Mouse (Mus musculus) c-Kit-positive CD71-positive TER-119-negative erythroid progenitor cells, embryonic 14.5 days (primary cell): ENCODE data around the gene Hus1.

Experiments
- DNase-seq: peaks from one replicate; pipeline ENCODE4 v3.0.0-alpha.2; 2013; ENCODE audit warnings: low read depth

Hus1 gene

DNA sequence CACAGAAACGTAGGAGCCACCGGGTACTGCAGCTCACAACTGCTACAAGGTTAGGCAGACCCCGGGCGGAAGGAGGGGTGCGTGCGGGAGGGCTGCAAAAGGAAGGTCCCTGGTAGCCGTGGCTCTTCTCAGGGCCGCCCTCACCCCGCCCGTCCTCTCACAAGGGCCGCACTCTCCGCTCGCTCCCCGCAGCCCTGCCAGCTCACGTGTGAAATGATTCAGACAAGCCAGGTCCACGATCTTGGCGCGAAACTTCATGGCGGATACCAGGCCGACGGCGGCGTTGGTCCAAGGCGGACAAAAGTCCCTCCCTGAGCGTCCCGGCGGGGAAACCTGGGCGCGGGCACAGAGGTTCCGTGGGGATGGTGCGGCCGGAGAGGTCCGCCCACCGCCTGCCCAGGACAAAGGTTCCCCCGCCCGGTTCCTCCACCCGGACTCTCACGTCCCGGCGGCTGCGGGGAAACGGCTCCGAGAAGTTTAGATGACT lies at the start of gene Hus1:
Gene Hus1, minus strand, starts transcription at position 339 of the 487 bp plus-strand sequence.
- DNase-seq = peak; percentile 81

DNA sequence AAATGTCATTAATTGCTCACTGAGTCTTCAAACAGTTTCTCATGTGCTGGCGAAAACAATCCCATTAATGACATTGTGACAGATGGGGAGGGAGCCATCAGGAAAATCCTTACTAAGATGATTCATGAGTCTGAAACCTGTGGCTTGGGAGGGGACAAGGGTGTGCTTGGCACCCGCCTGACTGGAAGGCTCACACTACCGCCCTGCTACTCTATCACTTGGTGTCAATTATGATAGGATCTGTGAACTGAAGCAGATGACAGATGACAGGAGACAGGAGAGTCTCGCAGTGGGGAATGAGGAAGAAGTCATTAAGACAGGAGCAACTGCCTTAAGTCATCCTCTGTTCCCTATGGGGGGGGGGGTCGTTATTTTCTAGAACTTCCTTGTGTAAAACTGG lies 49.5 kb upstream of the Hus1 start:
- DNase-seq = no peak

DNA sequence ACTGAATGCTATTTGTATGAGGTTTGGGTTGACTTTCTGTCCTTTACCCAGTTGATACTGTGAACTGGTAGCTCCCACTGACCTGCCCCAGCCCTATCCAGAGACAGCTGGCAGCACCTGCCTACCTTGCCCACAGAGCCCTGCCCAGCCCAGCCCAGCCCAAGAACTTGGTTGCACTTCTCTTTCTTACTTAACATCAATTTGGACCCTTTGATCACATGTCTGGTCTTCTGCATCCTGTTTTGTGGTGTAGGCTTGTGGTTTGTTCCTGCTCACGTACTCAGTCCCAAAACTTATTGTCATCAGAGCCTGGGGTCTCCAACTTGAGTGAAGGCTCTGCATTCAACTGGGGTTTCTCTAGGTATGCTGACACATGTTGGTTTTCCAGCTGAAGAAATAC lies 49.0 kb upstream of the Hus1 start:
- DNase-seq = no peak

DNA sequence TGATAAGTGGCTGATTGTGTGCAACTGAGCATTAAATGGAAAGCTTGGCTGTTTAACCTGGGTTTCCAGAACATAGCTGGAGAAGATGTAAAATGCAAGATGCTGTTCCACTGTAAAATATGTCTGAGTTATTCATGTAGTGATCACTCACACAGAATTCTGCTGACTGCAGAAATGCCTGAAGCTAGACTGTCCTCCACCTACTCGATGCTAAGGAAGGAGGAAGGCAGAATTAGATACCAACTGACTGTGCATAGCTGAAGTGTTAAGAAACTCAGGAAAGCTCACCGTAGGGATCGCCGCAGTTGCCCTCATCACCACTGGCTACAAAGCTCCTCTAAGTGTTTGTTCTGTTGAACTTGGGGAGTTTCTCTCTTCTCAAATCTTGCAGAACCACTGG lies 46.7 kb upstream of the Hus1 start:
- DNase-seq = no peak

DNA sequence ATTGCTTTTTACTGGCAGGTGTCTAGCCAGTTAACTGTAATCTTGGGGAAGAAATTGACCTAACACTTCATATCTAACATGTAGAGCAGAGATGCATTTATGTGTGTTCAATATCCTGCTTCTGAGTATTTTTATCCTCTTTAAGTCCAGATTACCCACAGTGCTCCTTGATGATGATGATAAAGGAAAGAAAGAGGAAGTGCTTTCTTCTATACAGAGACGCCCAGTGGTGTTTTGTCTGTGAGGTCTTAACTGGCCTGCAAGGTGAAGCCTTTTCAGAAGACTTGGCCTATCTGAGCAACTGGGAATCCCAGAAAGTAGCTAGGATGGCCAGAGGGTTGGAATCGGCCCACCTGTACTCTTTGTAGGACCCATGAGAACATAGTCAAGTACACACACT lies 45.9 kb upstream of the Hus1 start:
- DNase-seq = no peak

DNA sequence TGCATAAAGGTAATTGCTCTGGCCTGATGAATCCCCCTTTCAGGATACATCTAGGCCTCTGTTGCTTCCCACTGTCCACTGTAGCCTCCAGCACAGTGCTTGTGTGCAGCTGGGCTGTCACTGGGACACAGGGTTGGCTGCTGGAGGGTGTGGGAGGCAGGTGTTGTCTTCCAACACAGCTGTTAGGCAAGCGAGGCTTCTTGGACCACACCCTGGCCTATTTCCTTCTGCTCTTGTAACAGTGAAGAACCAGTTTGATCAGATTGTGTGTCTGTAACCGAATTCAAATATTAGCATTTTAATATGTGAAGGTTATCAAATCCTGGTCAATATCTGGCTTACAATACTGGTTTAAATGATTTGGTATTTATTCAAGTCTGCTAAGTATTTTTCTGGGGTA lies 40.9 kb upstream of the Hus1 start:
- DNase-seq = no peak

DNA sequence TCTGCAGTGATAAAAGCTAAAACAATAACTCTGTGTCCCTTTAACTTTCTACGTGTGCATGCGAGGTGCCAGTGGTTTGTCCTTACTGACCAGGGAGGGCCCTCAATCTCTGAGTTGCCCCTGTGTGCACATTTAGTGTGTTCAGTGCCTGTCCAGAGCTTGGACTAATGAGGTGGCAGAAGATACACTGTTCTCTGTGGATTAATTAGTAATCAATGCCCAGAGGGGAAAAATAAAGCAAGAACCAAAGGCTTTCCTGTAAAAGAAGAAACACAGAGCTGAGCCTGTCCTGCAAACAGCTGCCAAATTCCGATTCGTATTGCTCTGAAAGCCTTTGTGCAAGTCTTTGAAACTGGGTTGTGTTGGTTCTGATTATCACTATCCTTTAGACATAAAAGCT lies 39.2 kb upstream of the Hus1 start:
- DNase-seq = no peak

DNA sequence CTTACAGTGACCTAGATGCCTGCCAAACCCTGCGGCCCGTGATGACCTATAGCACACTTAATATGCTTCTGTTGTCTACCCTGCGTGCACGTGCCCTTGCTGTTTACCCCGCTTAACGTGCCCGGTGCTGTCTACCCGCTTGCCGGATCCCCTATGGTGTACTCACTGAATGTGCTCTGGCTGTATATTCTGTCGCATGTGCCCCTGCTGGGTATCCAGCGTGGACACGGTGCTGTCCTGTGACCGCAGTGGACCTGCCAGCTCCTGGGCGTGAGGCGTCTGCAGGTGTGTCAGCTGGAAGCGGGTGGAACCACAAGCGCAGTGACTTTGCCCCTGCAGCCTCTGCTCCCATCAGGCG lies 37.7 kb upstream of the Hus1 start, which contains the start of gene Sun3:
Gene Sun3, minus strand, starts transcription at position 289 of the 358 bp plus-strand sequence.
- DNase-seq = no peak

DNA sequence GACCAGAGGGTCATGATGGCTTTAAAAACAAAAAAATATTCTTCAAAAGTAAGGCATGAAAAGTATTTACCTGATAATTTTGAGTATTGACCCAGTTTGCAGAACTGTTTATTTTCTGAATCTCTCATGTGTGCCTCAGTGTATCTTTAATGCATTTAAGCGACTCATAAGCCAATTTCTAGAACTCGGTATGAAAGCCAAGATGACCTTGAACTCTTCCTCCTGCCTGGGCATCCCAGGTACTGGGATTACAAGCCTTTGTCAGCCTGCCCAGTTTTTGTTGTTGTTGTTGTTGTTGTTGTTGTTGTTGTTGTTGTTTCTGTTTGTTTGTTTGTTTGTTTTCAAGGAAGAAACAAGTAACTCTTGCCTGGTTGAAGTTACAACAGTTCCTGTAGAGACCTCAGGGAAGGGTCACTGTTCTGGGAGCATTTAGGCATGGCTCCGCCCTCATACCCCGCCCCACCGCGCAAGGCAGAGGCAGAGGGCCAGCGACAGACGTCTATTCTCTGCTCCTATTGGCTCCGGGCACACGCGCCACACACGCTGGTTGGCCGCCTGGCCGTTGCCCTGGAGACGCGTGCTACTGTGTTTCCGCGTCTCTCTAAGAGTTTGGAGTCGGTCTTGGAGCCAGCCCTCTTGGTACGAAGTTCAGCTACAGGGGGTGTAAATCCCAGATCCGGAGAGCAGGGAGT lies 37.2 kb upstream of the Hus1 start, which contains the start of gene Gm11992:
Gene Gm11992, plus strand, starts transcription at position 584 of the 692 bp plus-strand sequence.
- peak; percentile 65 for DNase-seq

DNA sequence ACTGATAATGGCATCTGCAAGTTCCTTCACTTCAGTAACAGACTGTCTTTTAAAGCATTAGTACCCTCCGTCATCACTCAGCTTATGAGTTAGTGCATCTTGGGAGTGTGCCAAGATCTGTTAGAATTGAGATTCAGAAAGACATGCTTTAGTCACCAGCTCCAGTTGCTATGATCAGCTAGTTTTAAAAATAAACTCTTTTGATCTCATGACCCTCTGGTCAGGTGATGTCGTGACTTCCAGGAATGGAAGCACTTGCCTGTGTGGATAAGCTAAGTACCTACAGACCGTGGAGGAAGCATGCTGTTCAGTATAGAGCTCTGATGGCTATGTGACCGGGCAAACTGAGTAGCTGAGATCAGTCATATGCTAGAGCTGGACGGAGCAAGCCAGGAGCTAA lies 36.1 kb upstream of the Hus1 start:
- DNase-seq = no peak

DNA sequence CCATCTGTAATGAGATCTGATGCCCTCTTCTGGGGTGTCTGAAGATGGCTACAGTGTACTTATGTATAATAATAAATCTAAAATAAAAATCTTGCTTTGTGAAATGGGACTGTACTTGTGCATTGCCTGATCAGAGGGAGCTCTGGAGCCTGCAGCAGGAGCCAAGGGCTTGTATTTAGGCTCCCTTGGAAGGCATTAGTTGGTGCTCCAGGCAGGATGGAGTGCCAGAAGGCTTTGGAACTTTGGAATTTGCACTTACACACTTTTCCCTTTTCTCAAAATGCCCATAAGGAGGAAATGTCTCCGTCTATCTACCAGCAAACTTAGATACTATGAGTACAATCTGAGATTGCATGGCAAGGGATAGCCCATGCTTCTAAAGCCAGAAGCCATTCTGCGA lies 35.6 kb upstream of the Hus1 start:
- DNase-seq = no peak

DNA sequence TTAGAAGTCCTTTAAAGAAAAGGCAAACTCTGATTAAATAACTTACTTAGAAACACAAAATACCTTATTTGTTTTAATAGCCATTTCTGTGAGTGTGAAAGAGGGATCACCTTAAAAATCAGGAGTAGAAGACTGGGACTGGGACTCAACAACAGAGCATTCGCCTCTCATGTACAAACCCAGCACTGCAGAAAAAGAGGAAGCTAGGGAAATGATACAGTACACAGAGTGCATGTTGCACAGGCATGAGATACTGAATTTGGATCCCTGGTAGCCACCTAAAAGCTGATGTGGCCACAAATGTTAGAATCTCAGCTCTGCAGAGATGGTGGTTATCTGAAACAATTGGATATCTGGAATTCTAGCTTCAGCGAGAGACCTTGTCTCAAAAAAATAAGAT lies 20.5 kb upstream of the Hus1 start:
- DNase-seq = no peak

DNA sequence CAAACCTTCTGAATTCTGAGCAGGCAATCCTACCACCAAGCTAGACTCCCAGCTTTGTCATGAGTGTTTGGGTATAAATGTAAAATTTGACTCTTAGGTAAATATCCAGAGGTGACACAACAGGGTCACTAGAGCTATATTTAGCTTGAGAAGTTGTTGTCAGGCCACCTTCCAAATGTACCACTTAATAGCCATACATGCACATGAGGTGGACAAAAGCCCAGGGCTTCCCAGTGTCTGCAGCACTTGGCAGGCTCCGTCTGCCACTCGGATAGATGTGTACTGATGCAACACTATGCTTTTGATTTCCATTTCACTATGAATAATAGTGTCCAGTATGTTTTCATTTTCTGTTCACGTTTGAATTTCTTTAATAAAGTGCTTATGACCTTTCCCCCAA lies 14.2 kb upstream of the Hus1 start:
- DNase-seq = no peak

DNA sequence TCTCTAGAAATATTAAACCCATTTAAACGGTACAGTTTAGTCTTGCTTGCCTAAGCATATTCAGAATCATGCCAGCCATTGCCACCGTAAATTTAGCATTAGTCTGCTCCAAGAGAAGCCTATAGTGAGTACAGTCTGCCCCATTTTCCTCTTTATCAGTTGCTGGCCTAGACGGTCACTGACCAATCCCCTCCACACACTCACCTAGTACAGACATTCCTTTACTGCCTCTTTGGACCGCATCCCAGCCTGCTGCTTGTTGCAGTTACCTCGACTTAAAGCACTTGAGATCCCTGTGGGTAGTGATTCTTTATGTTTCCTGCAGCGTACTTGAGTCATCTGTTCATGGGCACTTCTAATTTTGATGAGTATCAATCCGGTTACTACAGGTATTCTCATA lies 13.8 kb upstream of the Hus1 start:
- DNase-seq = no peak

DNA sequence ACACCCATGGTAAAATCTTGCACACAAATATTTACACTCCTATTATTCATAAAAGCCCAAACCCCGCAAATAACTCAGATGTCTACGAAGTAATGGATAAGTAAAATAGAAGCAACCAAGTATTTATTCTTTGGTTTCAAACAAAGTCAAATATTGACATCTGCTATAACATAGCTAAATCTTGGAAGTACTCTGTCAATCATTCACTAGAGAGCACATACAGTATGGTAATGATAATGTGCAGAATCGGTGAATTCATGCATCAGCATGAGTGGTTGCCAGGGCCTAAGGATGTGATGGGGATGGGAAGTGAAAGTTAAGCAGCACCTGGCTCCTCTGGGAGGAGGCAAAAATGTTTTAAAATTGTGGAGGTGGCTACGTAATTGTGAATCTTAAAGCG lies 9.2 kb upstream of the Hus1 start:
- DNase-seq = no peak

DNA sequence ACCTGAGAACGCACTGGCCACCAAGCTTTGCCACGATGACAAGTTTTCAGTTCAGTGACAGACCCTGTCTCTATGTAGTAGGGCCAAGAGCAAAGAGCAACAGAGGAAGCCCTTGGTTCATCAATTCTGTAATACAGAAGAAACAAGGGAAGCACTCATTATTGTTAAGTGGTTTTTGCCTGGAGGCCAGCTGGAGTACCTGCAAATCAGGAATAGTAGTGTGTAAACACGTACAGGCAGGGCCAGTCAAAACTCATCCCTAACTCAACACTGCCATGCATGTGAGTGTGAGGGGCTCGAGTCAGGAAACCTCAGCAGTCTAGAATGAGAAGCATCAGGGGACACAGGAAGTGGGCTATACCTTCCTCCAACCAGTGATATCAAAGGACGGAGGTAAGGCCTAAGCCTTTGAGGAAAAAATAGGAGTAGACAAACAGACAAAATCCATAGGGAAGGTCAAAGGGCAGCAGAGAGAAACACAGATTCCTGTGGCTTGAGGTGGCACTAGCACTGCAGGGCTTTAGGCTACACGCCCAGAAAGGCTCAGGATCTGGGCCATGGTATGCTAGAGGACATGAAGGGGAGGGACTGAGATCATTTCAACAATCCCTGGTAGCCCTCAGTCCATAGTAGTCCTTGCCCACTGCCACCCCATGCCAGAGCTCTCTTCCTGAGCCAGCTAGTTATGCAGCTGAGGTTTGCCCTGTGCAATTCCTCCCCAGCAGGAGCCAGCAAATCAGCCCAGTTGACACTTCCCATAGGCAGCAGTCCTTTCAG lies 7.7 kb upstream of the Hus1 start:
- DNase-seq = no peak

DNA sequence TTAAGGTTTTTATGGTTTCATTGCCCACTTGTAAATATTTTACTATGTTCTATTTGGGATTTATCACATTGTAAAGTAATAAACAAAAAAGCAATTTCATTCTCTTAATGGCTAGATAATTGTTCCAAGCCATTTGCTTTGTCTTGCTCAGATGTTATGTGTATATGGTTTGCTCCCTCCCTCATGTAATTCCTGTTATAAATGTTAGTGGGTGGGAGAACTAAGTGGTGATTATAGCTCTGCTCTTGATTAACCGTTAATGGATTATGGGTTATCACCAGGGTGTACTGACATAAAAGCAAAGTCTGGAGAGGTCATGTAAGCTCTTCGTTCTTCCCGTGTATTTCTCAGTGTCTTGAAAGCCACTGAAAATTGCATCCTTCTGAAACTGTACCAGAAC lies 3.7 kb upstream of the Hus1 start:
- no peak for DNase-seq

DNA sequence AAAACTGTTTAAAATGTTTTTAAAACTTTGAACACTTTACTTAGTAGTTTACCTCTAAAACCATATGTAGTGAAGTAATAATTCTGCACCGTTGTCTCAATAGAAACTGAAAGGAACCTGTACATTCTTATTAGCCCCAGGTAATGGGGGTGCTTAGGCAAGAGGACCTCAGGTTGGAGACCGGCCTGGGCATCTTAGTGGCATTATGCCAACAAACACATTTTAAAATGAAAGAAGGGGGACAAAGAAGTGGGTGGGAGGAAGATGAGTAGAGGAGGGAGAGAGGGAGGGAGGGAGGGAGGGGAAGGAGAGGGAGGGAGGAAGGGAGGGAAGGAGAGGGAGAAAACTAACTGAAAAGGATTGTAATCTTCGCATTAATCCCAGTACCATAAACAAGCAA lies 357 bp upstream of the Hus1 start:
- no peak for DNase-seq

DNA sequence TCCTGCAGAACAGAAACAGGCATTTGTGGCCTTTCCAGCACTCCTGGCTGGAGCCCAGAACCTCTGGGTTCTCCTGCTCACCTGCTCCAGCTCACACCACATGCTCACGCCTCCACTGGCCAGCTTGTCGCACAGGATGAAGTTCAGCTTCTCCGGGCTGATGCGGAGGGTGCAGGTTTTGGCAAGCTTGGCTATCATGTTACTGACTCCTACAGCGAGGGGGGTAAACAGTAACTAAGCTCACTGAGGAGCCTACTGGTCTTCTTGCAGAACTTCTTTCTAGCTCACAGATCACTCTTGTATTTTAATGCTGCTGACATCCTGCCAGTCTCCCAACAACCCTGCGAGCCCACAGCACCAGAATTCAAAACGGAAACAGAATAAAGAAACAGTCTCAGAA lies 575 bp downstream of the Hus1 start:
- peak; percentile 33 for DNase-seq

DNA sequence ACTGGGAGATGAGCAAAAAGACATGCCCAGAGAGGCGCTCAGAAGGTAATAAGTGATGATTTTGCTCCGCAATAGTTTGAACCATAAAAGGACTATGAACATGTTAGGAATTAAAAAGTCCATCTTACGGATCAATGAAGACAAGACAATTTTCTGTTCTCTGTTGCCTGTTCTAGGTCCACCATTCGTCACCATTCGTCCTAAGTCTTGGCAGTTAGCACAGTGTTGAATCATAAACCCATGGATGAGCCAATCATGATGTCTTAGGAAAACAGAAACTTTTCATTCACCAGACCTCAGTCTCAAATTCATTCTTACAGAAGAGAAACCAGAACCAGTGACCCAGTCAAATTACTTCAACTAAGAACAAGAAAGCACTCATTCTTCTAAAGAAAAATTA lies 2.2 kb downstream of the Hus1 start:
- DNase-seq = no peak

DNA sequence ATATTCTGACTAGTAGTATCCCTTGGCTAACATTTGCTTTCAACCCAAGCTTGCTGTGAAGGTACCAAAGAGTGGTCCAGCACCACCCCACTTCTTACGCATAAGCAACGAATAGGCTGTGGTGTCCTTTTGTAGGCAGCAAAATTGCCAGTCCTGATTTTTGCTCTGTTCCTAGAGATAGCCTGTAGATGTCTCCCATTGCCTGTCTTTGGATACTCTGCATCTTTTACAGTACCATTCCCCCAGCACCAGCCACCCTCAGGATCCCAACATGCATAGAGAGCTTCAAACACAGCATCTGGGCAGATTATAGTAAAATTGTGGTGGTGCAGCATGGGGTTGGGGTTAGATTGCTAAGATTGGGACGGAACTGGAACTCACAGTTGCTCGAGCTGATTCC lies 22.9 kb downstream of the Hus1 start:
- DNase-seq = no peak

DNA sequence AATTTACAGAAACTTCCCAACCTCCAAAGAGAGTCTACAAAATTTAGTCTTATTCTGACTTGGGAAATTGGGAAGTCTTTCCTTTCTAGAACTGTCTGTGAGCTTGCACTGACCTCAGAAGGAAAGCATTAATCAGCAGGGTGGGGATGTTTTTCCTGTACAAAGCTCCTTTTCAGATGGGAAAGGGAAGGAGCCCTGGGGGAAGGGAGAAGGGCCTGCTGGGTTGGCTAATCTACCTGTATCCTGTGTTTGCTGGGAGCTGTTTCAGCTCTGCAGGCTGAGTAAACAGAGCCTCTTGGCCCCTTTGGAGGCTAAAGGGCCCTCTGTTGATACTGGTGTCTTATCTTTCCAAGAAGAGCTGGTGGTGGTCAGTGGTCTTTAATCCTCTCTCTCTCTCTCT lies 24.9 kb downstream of the Hus1 start:
- no peak for DNase-seq

DNA sequence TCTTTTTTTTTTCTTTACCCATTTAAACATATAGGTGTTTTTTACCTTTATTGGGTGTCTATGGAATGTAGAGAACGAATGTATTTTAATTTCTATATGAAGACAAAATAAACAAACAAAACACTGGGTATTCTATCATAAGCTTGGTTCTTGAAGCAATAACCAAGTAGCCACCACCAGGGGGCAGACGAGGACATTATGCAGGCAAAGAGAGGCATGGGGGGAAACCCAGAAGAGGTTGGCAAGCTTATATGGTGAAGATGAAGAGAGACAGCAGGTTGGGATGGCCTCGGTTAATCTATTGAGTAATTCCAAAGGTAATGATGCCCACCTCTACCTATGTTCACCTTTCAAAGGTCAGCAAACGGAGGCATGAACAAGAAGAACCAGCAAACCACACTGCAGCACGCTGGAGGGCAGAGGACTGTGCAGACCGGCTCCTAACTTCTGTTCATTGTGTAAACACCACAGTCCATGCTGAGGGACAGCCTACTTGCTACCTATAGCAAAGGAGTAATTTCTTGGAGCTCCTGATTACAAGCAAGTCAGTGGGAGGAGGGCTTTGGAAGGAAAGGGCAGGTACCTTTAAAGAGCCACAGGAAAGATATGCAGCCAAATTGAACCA lies 27.6 kb downstream of the Hus1 start:
- DNase-seq = peak; percentile 51
